Comparison of ENCODE assay signal across 8 mouse cellular contexts in the genomic region with DNA sequence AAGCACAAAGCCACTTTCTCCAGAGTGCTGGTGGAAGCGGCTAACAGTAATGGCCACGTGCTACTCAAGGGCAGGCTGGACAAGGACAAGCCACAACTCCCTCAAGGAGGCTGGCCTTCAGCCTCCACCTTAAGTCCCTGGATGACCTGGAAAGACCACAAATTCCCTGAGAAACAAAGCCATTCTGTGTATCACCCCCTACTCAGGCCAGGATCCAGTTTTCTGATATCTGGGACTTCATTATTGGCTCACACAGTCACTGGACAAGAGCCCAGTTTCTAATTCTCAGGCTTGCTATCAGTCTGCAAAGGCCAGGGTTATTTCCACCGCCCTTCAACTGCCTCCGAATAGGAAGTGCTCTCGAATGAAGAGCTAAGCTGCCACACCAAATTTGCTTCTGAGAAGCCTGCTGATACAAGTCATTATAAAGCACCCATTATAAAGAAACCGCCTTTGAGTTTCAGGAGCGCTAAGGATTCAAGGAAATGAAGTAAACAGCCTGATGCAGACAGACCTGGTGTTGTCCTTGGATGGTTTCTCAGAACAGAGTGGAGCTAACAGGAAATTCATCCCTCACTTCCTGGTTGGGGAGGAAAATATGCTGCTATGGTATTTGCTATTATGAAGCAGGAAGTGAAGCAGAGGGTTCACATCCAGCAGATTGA.
A peak's percentile ranks its signal among the peaks of the same experiment; 100 is the strongest.
DNase-seq lines count a peak whose midpoint lies in the region; ATAC-seq lines count a peak whose summit lies in the region.

No protein-coding gene starts in this region.

- H3K36me3 ChIP-seq in kidney, embryonic 15.5 days: no peaks in the 10 kb centered on the region

- H3K4me1 ChIP-seq in kidney, embryonic 15.5 days: peaks cover 19% of the 10 kb centered on the region

- H3K4me3 ChIP-seq in kidney, embryonic 15.5 days (replicated peaks): no peak overlapping the region

- no peaks in the 10 kb centered on the region for H3K27me3 ChIP-seq in kidney, embryonic 15.5 days

- H3K27ac ChIP-seq in kidney, embryonic 15.5 days: peak overlapping the region; percentile 80

- peak; percentile 64 for DNase-seq in ovary, adult 18-20 months (ENCODE audit: low spot score)
- DNase-seq in ovary, postnatal 10 days (ENCODE audit: low spot score): no peak
- DNase-seq in heart, adult 18-20 months: peak; percentile 86 to 90
- no peak for DNase-seq in c-Kit-positive CD71-positive TER-119-positive erythroid progenitor cells, embryonic 14.5 days (ENCODE audit: low spot score)

- WGBS in kidney, embryonic 15.5 days: 55% methylated on average over 7 of the region's 7 CpGs

- no peak overlapping the region for H3K4me2 ChIP-seq in kidney, embryonic 15.5 days

- no peaks in the 10 kb centered on the region; the same call in 1 of the 2 replicates for H3K9me3 ChIP-seq in kidney, embryonic 15.5 days (replicated peaks)

- no peak overlapping the region for H3K9ac ChIP-seq in kidney, embryonic 15.5 days

- no peak for ATAC-seq in kidney, embryonic 15.5 days (replicated peaks; ENCODE audit: low FRiP score)
- peak; percentile 66 for ATAC-seq in megakaryocyte progenitor cell, adult 5-6 weeks (replicated peaks; ENCODE audit: poor library complexity)
- no peak for ATAC-seq in CD4-positive, CD25-positive, alpha-beta regulatory T cell, adult 4 months
- no peak for ATAC-seq in erythroblast, adult 5-6 weeks (replicated peaks; ENCODE audit: low FRiP score, poor library complexity, severe bottlenecking)

Comparison
In these comparisons a context has a peak if more than half of its experiments do, and no peak if none do; other contexts are left out.
1. DNase-seq: peak in ovary, adult 18-20 months (single experiment) and heart, adult 18-20 months (2 of 2); none in ovary, postnatal 10 days (single experiment) and c-Kit-positive CD71-positive TER-119-positive erythroid progenitor cells, embryonic 14.5 days (single experiment).